Mouse (Mus musculus) stomach, embryonic 16.5 days (tissue): Measurements from ENCODE around the gene Gsdma2. TPM values are rescaled to one million over a fixed set of nuclear protein-coding genes. Genes with fewer than 3 reads are reported as not detected.
"Not testable (repeated sequence)": the region's sequence is repeated elsewhere in the genome, so short reads cannot be mapped to it uniquely, and the experiment has no call there.

Experiments
- ATAC-seq: fragments of 200-750 bp; cut with Nextera tagmentation; 2 replicates; pipeline ENCODE4 v1.8.0; 2017; ENCODE audit warnings: moderate number of reproducible peaks, moderate TSS enrichment; ENCODE audit not compliant: insufficient read depth, low FRiP score
- H3K27ac ChIP-seq: fragments of 300-500 bp; sonication (generic); 2 replicates; pipeline ENCODE4 v1.5.1; 2014; ENCODE audit warnings: low read length
- H3K27me3 ChIP-seq: fragments of 300-500 bp; sonication (generic); 2 replicates; pipeline ENCODE4 v1.6.1; 2014; ENCODE audit warnings: low read length, control low read depth, mixed read lengths; ENCODE audit not compliant: control insufficient read depth, insufficient read depth
- H3K36me3 ChIP-seq: fragments of 300-500 bp; sonication (generic); 2 replicates; pipeline ENCODE4 v1.6.1; 2014; ENCODE audit warnings: low read length; ENCODE audit not compliant: control insufficient read depth, insufficient read depth
- H3K4me1 ChIP-seq: fragments of 300-500 bp; sonication (generic); 2 replicates; pipeline ENCODE4 v1.6.1; 2014; ENCODE audit warnings: low read length, control low read depth, mixed read lengths; ENCODE audit not compliant: control insufficient read depth, insufficient read depth
- H3K4me2 ChIP-seq: fragments of 300-500 bp; sonication (generic); 2 replicates; pipeline ENCODE4 v1.6.1; 2014; ENCODE audit warnings: low read depth, low read length, mixed read lengths
- H3K4me3 ChIP-seq: fragments of 300-500 bp; sonication (generic); replicated peaks from 2 replicates; pipeline ENCODE4 v1.5.1; 2014; ENCODE audit warnings: mild to moderate bottlenecking, low read length
- H3K9ac ChIP-seq: fragments of 300-500 bp; sonication (generic); 2 replicates; pipeline ENCODE4 v1.6.1; 2014; ENCODE audit warnings: low read length
- H3K9me3 ChIP-seq: fragments of 300-500 bp; sonication (generic); replicated peaks from 2 replicates; pipeline ENCODE4 v1.6.1; 2016; ENCODE audit warnings: low read length, control low read depth; ENCODE audit not compliant: control insufficient read depth
- WGBS: fragments of 180-500 bp; shearing (Covaris S2); extraction: QIAGEN DNeasy Blood & Tissue Kit; methylation state at CpG from one replicate; pipeline ENCODE4 v1.1.7; 2014; 5-methylcytosine and 5-hydroxymethylcytosine counted together
- polyA plus RNA-seq: library from polyadenylated mRNA; unstranded; fragments of >200 nt; fragmentation: Nextera tagmentation; extraction: Ambion mirVana; gene quantifications from 2 replicates; pipeline ENCODE4 v1.2.1, GENCODE M21; 2015

Gene Gsdma2
- polyA plus RNA-seq, 1 experiment from 2014 or later, result 0.45 TPM

- not testable (repeated sequence) for H3K9me3 ChIP-seq, H3K27ac ChIP-seq, H3K27me3 ChIP-seq, H3K4me3 ChIP-seq, H3K4me2 ChIP-seq, H3K9ac ChIP-seq, H3K36me3 ChIP-seq, H3K4me1 ChIP-seq
- WGBS, result 7% methylated on average over 6 of the region's 7 CpGs
- ATAC-seq, result peak; percentile 77
Measured at GRCm38 (mm10) chr11:98673136-98673535, 26.6 kb downstream of the Gsdma2 start.

GRCm38 (mm10) chr11:98675829-98676363, 29.3 kb downstream of the Gsdma2 start:
- Histone ChIP-seq H3K9ac (no peak overlapping the region), H3K4me3 (no peak overlapping the region), H3K27ac (no peak overlapping the region), H3K4me1 (no peaks in the 10 kb centered on the region), H3K27me3 (no peaks in the 10 kb centered on the region), H3K36me3 (no peaks in the 10 kb centered on the region), H3K9me3 (no peaks in the 10 kb centered on the region), H3K4me2 (no peak overlapping the region)
- 27% methylated on average over 7 of the region's 7 CpGs for WGBS
- ATAC-seq, result no peak

- Histone ChIP-seq H3K27me3 (no peaks in the 10 kb centered on the region), H3K9ac (no peak overlapping the region), H3K4me2 (no peak overlapping the region), H3K4me1 (peaks cover 12% of the 10 kb centered on the region), H3K4me3 (no peak overlapping the region), H3K27ac (no peak overlapping the region), H3K9me3 (no peaks in the 10 kb centered on the region), H3K36me3 (no peaks in the 10 kb centered on the region)
- ATAC-seq, result no peak
- 97% methylated on average over 1 of the region's 1 CpGs for WGBS
Measured at GRCm38 (mm10) chr11:98680023-98680422, 33.5 kb downstream of the Gsdma2 start.

GRCm38 (mm10) chr11:98680595-98680994, 34.0 kb downstream of the Gsdma2 start:
- WGBS, result 87% methylated on average over 4 of the region's 4 CpGs
- H3K4me1 ChIP-seq, result peaks cover 12% of the 10 kb centered on the region
- H3K4me2 ChIP-seq, H3K27ac ChIP-seq, H3K9me3 ChIP-seq, H3K27me3 ChIP-seq, H3K4me3 ChIP-seq, ATAC-seq, H3K36me3 ChIP-seq, H3K9ac ChIP-seq: not testable (repeated sequence)

GRCm38 (mm10) chr11:98681186-98681585, 34.6 kb downstream of the Gsdma2 start:
- Histone ChIP-seq H3K9ac (no peak overlapping the region), H3K4me1 (peaks cover 12% of the 10 kb centered on the region), H3K4me3 (no peak overlapping the region), H3K36me3 (peaks cover 4% of the 10 kb centered on the region; the same call in 1 of the 2 replicates), H3K27me3 (no peaks in the 10 kb centered on the region), H3K4me2 (no peak overlapping the region), H3K27ac (no peak overlapping the region), H3K9me3 (no peaks in the 10 kb centered on the region)
- WGBS, result 73% methylated on average over 4 of the region's 4 CpGs
- ATAC-seq, result no peak

- Histone ChIP-seq H3K4me1 (peaks cover 12% of the 10 kb centered on the region), H3K9ac (peak within 1 kb of the TSS; percentile 97), H3K27me3 (no peaks in the 10 kb centered on the region), H3K9me3 (no peaks in the 10 kb centered on the region), H3K4me2 (peak within 1 kb of the TSS; percentile 86), H3K27ac (peak within 1 kb of the TSS; percentile 85), H3K36me3 (peaks cover 7% of the 10 kb centered on the region; the same call in 1 of the 2 replicates), H3K4me3 (peak within 1 kb of the TSS; percentile 96)
- ATAC-seq, result peak; percentile 95
- 4% methylated on average over 45 of the region's 45 CpGs for WGBS
Measured at GRCm38 (mm10) chr11:98681786-98682745, 35.5 kb downstream of the Gsdma2 start, which contains the start of gene Psmd3. TSS of gene Psmd3 (plus strand) at chr11:98682554.

- no peaks in the 10 kb centered on the region for H3K27me3 ChIP-seq
- H3K36me3 ChIP-seq, result peaks cover 15% of the 10 kb centered on the region
- peak overlapping the region; percentile 96 for H3K4me3 ChIP-seq
- WGBS, result 1% methylated on average over 23 of the region's 23 CpGs
- H3K27ac ChIP-seq, result peak overlapping the region; percentile 80
- peak overlapping the region; percentile 97 for H3K9ac ChIP-seq
- H3K4me2 ChIP-seq, result peak overlapping the region; percentile 86
- H3K4me1 ChIP-seq, result peaks cover 12% of the 10 kb centered on the region
- no peak; the same call in 1 of the 2 replicates for ATAC-seq
- H3K9me3 ChIP-seq, result no peaks in the 10 kb centered on the region
Measured at GRCm38 (mm10) chr11:98682811-98683210, 36.3 kb downstream of the Gsdma2 start.

- no peak overlapping the region for H3K27ac ChIP-seq
- WGBS, result 88% methylated on average over 9 of the region's 9 CpGs
Measured at GRCm38 (mm10) chr11:98685642-98686041, 39.1 kb downstream of the Gsdma2 start.

GRCm38 (mm10) chr11:98686976-98687375, 40.4 kb downstream of the Gsdma2 start:
- Histone ChIP-seq H3K9me3 (no peaks in the 10 kb centered on the region), H3K4me1 (peaks cover 9% of the 10 kb centered on the region), H3K36me3 (peaks cover 40% of the 10 kb centered on the region), H3K27ac (no peak overlapping the region), H3K9ac (no peak overlapping the region), H3K27me3 (no peaks in the 10 kb centered on the region), H3K4me2 (no peak overlapping the region), H3K4me3 (no peak overlapping the region)
- no peak for ATAC-seq
- WGBS, result 73% methylated on average over 4 of the region's 4 CpGs

More at GRCm38 (mm10) chr11:98685642-98686041, 39.1 kb downstream of the Gsdma2 start:
- Histone ChIP-seq H3K4me2 (no peak overlapping the region), H3K36me3 (peaks cover 26% of the 10 kb centered on the region), H3K4me3 (no peak overlapping the region), H3K9ac (no peak overlapping the region), H3K27me3 (no peaks in the 10 kb centered on the region), H3K9me3 (no peaks in the 10 kb centered on the region), H3K4me1 (peaks cover 12% of the 10 kb centered on the region)
- no peak for ATAC-seq
